Mouse (Mus musculus): ENCODE results near the gene Lrrc43. TPM values are rescaled to one million over a fixed set of nuclear protein-coding genes. Genes with fewer than 3 reads are reported as not detected.

Lrrc43 gene
- polyA plus RNA-seq, 1 experiment from 2014 or later = not detected

DNA sequence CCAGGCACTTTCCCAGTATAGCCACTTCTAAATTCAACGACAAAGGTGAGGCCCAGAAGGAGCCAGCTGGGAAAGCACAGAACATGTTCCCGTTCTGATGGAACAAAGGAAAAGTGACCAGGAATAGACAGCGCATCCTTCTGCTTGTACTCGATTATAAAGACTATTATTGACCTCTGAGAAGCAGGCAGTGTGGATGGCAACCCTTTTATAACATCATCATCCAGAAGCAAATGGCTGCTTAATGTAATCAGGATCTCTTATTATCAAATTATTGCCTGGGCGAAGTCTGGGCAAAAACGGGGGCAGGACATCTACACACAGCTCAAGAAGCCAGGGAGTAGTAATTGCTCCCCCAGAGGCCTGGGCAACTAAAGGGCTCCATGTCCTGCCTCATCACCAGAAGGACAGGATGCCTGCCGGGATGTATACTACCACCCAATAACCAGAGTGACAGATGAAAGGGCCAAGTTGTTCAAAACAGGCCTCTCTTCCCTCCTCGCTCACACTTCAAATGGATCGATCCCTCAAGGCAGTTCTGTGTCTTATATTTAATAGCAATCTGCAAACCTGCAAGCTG, 36.9 kb downstream of the Lrrc43 start:
- ATAC-seq (ENCODE audit: insufficient number of reproducible peaks, insufficient read depth, low FRiP score, low read depth) = no peak
- peaks cover 41% of the 10 kb centered on the region for H3K36me3 ChIP-seq (ENCODE audit: control insufficient read depth, insufficient read depth, low read length)
- peaks cover 3 to 16% of the 10 kb centered on the region in 2 experiments; a peak in 3 of 4 replicates for H3K4me1 ChIP-seq (ENCODE audit: control insufficient read depth in 2 of 2, insufficient read depth in 2 of 2, low read length in 2 of 2)
- WGBS = 86% methylated on average over 9 of the region's 9 CpGs
- no peaks in the 10 kb centered on the region for H3K27me3 ChIP-seq (ENCODE audit: control insufficient read depth, insufficient read depth, low read length)
- H3K27ac ChIP-seq (replicated peaks in 1 of 2; ENCODE audit: control insufficient read depth in 1 of 2, insufficient read depth in 1 of 2, low read depth in 2 of 2, low read length in 2 of 2) = no peak overlapping the region
- H3K9ac ChIP-seq (ENCODE audit: low read length) = no peak overlapping the region
- no peak overlapping the region for H3K4me2 ChIP-seq (ENCODE audit: low read length)
- H3K4me3 ChIP-seq (ENCODE audit: control insufficient read depth in 1 of 2, insufficient read depth in 1 of 2, low read depth in 1 of 2, low read length in 2 of 2) = no peak overlapping the region
- H3K9me3 ChIP-seq (ENCODE audit: control insufficient read depth, low read length) = no peaks in the 10 kb centered on the region

DNA sequence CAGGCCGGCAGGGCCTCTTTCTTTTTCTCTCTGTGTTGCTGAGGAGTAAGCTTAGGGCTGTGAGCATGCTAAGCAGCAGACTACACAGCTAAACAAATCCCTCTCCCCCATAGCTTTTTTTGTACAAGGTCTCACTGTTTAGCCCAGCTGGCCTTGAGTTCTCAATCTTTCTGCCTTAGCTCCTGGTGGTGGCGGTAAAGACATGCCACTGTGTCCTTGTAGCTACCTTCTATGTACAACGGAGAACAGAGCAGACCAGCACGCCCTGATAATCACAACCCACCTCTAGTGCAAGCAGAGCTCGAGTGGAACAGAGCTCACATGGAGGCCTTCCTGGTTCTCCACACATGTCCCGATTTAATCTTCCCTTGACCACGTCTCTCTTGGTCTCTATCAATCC, 39.5 kb downstream of the Lrrc43 start:
- WGBS = 61% methylated on average over 7 of the region's 7 CpGs
- peaks cover 67% of the 10 kb centered on the region for H3K36me3 ChIP-seq (ENCODE audit: control insufficient read depth, insufficient read depth, low read length)
- H3K4me3 ChIP-seq (ENCODE audit: control insufficient read depth in 1 of 2, insufficient read depth in 1 of 2, low read depth in 1 of 2, low read length in 2 of 2) = no peak overlapping the region
- H3K4me1 ChIP-seq (ENCODE audit: control insufficient read depth in 2 of 2, insufficient read depth in 2 of 2, low read length in 2 of 2) = peaks cover 3 to 5% of the 10 kb centered on the region in 2 experiments; a peak in 2 of 4 replicates
- no peak overlapping the region for H3K27ac ChIP-seq (replicated peaks in 1 of 2; ENCODE audit: control insufficient read depth in 1 of 2, insufficient read depth in 1 of 2, low read depth in 2 of 2, low read length in 2 of 2)
- H3K4me2 ChIP-seq (ENCODE audit: low read length) = no peak overlapping the region
- ATAC-seq (ENCODE audit: insufficient number of reproducible peaks, insufficient read depth, low FRiP score, low read depth) = no peak
- H3K9ac ChIP-seq (ENCODE audit: low read length) = no peak overlapping the region
- H3K9me3 ChIP-seq (ENCODE audit: control insufficient read depth, low read length) = no peaks in the 10 kb centered on the region
- no peaks in the 10 kb centered on the region for H3K27me3 ChIP-seq (ENCODE audit: control insufficient read depth, insufficient read depth, low read length)

DNA sequence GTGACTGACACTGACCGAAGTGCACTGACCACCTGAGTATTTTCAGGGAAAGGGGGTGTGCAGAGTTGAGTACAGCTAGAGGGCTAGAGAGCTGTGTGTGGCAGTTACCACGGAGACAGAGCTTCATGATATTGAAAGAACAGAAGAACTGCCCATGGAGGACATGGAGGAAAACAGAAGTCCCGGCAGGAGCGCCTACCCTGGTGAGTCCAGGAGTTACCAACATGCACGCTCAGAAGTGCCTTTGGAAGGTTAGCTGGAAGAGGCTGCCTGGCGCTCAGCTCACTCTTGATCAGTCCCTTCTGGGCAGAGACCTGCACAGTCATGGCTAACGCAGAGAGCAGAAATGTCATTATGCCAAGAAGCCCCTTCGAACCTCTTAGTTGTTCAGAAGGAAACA, 41.0 kb downstream of the Lrrc43 start:
- H3K27me3 ChIP-seq (ENCODE audit: control insufficient read depth, insufficient read depth, low read length) = no peaks in the 10 kb centered on the region
- no peak overlapping the region for H3K9ac ChIP-seq (ENCODE audit: low read length)
- 83% methylated on average over 8 of the region's 8 CpGs for WGBS
- H3K36me3 ChIP-seq (ENCODE audit: control insufficient read depth, insufficient read depth, low read length) = peaks cover 78% of the 10 kb centered on the region
- no peaks in the 10 kb centered on the region for H3K9me3 ChIP-seq (ENCODE audit: control insufficient read depth, low read length)
- no peak overlapping the region for H3K4me3 ChIP-seq (ENCODE audit: control insufficient read depth in 1 of 2, insufficient read depth in 1 of 2, low read depth in 1 of 2, low read length in 2 of 2)
- no peak overlapping the region for H3K4me2 ChIP-seq (ENCODE audit: low read length)
- H3K4me1 ChIP-seq (ENCODE audit: control insufficient read depth in 2 of 2, insufficient read depth in 2 of 2, low read length in 2 of 2) = peaks cover 0 to 3% of the 10 kb centered on the region in 2 experiments; a peak in 1 of 4 replicates
- no peak overlapping the region for H3K27ac ChIP-seq (replicated peaks in 1 of 2; ENCODE audit: control insufficient read depth in 1 of 2, insufficient read depth in 1 of 2, low read depth in 2 of 2, low read length in 2 of 2)
- ATAC-seq (ENCODE audit: insufficient number of reproducible peaks, insufficient read depth, low FRiP score, low read depth) = no peak

GRCm38 (mm10) chr5:123533801-123534200, 44.7 kb downstream of the Lrrc43 start:
- H3K9ac ChIP-seq (ENCODE audit: low read length) = no peak overlapping the region
- H3K27me3 ChIP-seq (ENCODE audit: control insufficient read depth, insufficient read depth, low read length) = no peaks in the 10 kb centered on the region
- no peak overlapping the region; a peak in 1 of 4 replicates for H3K27ac ChIP-seq (replicated peaks in 1 of 2; ENCODE audit: control insufficient read depth in 1 of 2, insufficient read depth in 1 of 2, low read depth in 2 of 2, low read length in 2 of 2)
- H3K4me2 ChIP-seq (ENCODE audit: low read length) = no peak overlapping the region
- WGBS = 88% methylated on average over 10 of the region's 10 CpGs
- ATAC-seq (ENCODE audit: insufficient number of reproducible peaks, insufficient read depth, low FRiP score, low read depth) = no peak
- H3K36me3 ChIP-seq (ENCODE audit: control insufficient read depth, insufficient read depth, low read length) = peaks cover 82% of the 10 kb centered on the region
- H3K4me1 ChIP-seq (ENCODE audit: control insufficient read depth in 2 of 2, insufficient read depth in 2 of 2, low read length in 2 of 2) = peaks cover 0 to 3% of the 10 kb centered on the region in 2 experiments; a peak in 1 of 4 replicates
- no peaks in the 10 kb centered on the region for H3K9me3 ChIP-seq (ENCODE audit: control insufficient read depth, low read length)
- H3K4me3 ChIP-seq (ENCODE audit: control insufficient read depth in 1 of 2, insufficient read depth in 1 of 2, low read depth in 1 of 2, low read length in 2 of 2) = no peak overlapping the region

- no peaks in the 10 kb centered on the region for H3K27me3 ChIP-seq (ENCODE audit: control insufficient read depth, insufficient read depth, low read length)
- 77% methylated on average over 7 of the region's 7 CpGs for WGBS
- H3K9me3 ChIP-seq (ENCODE audit: control insufficient read depth, low read length) = no peaks in the 10 kb centered on the region
- no peak overlapping the region for H3K4me3 ChIP-seq (ENCODE audit: control insufficient read depth in 1 of 2, insufficient read depth in 1 of 2, low read depth in 1 of 2, low read length in 2 of 2)
- no peak overlapping the region for H3K4me2 ChIP-seq (ENCODE audit: low read length)
- ATAC-seq (ENCODE audit: insufficient number of reproducible peaks, insufficient read depth, low FRiP score, low read depth) = no peak
- H3K9ac ChIP-seq (ENCODE audit: low read length) = no peak overlapping the region
- H3K27ac ChIP-seq (replicated peaks in 1 of 2; ENCODE audit: control insufficient read depth in 1 of 2, insufficient read depth in 1 of 2, low read depth in 2 of 2, low read length in 2 of 2) = no peak overlapping the region
- peaks cover 0 to 4% of the 10 kb centered on the region in 2 experiments; a peak in 1 of 4 replicates for H3K4me1 ChIP-seq (ENCODE audit: control insufficient read depth in 2 of 2, insufficient read depth in 2 of 2, low read length in 2 of 2)
- H3K36me3 ChIP-seq (ENCODE audit: control insufficient read depth, insufficient read depth, low read length) = peaks cover 58% of the 10 kb centered on the region
These were observed 66.6 kb downstream of the Lrrc43 start for GRCm38 (mm10) chr5:123555693-123556092.

- 44% methylated on average over 2 of the region's 2 CpGs for WGBS
- Histone ChIP-seq H3K4me3 (ENCODE audit: control insufficient read depth in 1 of 2, insufficient read depth in 1 of 2, low read depth in 1 of 2, low read length in 2 of 2) (no peak overlapping the region), H3K27me3 (ENCODE audit: control insufficient read depth, insufficient read depth, low read length) (no peaks in the 10 kb centered on the region), H3K4me1 (ENCODE audit: control insufficient read depth in 2 of 2, insufficient read depth in 2 of 2, low read length in 2 of 2) (peaks cover 0 to 4% of the 10 kb centered on the region in 2 experiments; a peak in 1 of 4 replicates), H3K36me3 (ENCODE audit: control insufficient read depth, insufficient read depth, low read length) (peaks cover 65% of the 10 kb centered on the region), H3K9ac (ENCODE audit: low read length) (no peak overlapping the region), H3K27ac (replicated peaks in 1 of 2; ENCODE audit: control insufficient read depth in 1 of 2, insufficient read depth in 1 of 2, low read depth in 2 of 2, low read length in 2 of 2) (0 out of 4 replicates have a peak overlapping the region, but pooled peaks of 1 of the 2 experiments have one; percentile 2), H3K4me2 (ENCODE audit: low read length) (no peak overlapping the region), H3K9me3 (ENCODE audit: control insufficient read depth, low read length) (no peaks in the 10 kb centered on the region)
- ATAC-seq (ENCODE audit: insufficient number of reproducible peaks, insufficient read depth, low FRiP score, low read depth) = no peak
These were observed 67.3 kb downstream of the Lrrc43 start for GRCm38 (mm10) chr5:123556451-123556850.

Small RNAs within 50 kb of the gene (microRNA-seq; reads per million reads assigned to microRNA genes)
- not detected for gene Mir7647

Other genes with a start within 250 kb of the Lrrc43 start
- 2.0 and 2.9 TPM in 2 replicates for gene Wdr66, start 237.2 kb upstream of the Lrrc43 start, polyA plus RNA-seq (2014; fragmentation: Nextera tagmentation; extraction: Ambion mirVana)
- 12.1 and 12.8 TPM in 2 replicates for gene Bcl7a, start 145.5 kb upstream of the Lrrc43 start, polyA plus RNA-seq (2014; fragmentation: Nextera tagmentation; extraction: Ambion mirVana)
- 12.6 and 13.6 TPM in 2 replicates for gene Mlxip, start 94.5 kb upstream of the Lrrc43 start, polyA plus RNA-seq (2014; fragmentation: Nextera tagmentation; extraction: Ambion mirVana)
- not detected in 2 replicates for gene Il31, start 184 bp downstream of the Lrrc43 start, polyA plus RNA-seq (2014; fragmentation: Nextera tagmentation; extraction: Ambion mirVana)
- 0.40 and 0.41 TPM in 2 replicates for gene B3gnt4, start 21.2 kb downstream of the Lrrc43 start, polyA plus RNA-seq (2014; fragmentation: Nextera tagmentation; extraction: Ambion mirVana)
- 100 and 104 TPM in 2 replicates for gene Diablo, start 34.9 kb downstream of the Lrrc43 start, polyA plus RNA-seq (2014; fragmentation: Nextera tagmentation; extraction: Ambion mirVana)
- 0.31 and 0.57 TPM in 2 replicates for gene Gm49027, start 36.2 kb downstream of the Lrrc43 start, polyA plus RNA-seq (2014; fragmentation: Nextera tagmentation; extraction: Ambion mirVana)
- gene Vps33a, start 83.7 kb downstream of the Lrrc43 start, polyA plus RNA-seq (2014; fragmentation: Nextera tagmentation; extraction: Ambion mirVana) = 23.7 and 26.2 TPM in 2 replicates
- gene Clip1, start 195.3 kb downstream of the Lrrc43 start, polyA plus RNA-seq (2014; fragmentation: Nextera tagmentation; extraction: Ambion mirVana) = 48.0 and 50.5 TPM in 2 replicates
- 57.0 and 63.1 TPM in 2 replicates for gene Zcchc8, start 231.8 kb downstream of the Lrrc43 start, polyA plus RNA-seq (2014; fragmentation: Nextera tagmentation; extraction: Ambion mirVana)

All from heart, embryonic 14.5 days (tissue).